Mouse (Mus musculus): Measurements from ENCODE around the gene Mepce.

DNA sequence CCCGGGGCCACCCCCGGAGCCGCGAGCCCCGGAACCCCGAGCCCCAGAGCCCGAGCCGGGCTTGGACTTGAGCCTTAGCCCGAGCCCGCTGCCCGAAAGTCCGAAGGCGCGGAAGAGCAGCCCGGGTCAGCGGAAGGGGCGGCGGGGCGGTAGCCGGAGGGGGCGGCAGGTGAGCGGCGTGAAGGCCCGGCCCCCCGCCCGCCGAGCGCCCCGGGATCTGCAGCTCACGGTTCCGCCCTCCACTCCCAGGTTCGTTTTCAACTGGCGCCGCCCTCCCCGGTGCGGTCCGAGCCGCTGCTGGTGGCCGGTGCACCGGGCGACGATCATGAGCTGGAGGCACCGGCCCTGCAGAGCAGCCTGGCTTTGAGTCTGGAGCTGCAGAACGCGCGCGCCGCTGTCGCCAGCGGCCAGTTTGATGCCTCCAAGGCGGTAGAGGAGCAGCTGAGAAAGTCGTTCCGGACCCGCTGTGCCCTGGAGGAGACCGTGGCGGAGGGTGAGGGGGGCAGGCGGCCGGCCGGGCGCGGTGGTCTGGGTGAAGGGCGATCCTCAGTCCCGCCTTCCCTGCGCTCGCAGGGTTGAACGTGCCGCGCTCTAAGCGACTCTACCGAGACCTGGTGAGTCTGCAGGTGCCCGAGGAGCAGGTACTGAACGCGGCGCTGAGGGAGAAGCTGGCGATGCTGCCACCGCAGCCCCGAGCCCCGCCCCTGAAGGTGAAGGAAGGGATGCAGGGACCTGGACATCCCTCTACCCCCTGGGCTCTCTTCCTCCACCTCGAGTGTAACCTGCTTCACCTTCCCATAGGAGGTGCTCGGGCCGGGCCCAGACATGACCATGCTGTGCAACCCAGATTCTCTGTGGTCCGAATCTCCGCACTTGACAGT lies 8.2 kb downstream of the Mepce start:
- TF ChIP-seq CTCF (IDR thresholded peaks at IDR 0.05; ENCODE audit: low read depth, low read length): no peak
- no peak for TF ChIP-seq POLR2AphosphoS5 (IDR thresholded peaks at IDR 0.05; ENCODE audit: insufficient replicate concordance, low read depth, low read length)
- no peak for TF ChIP-seq GATA1 (IDR thresholded peaks at IDR 0.05; ENCODE audit: borderline replicate concordance, low read length)
- TF ChIP-seq GATA2 (IDR thresholded peaks at IDR 0.05; ENCODE audit: borderline replicate concordance, low read depth, low read length): no peak
- TF ChIP-seq TAL1 (conservative IDR thresholded peaks at IDR 0.05; ENCODE audit: low read depth, low read length): no peak
